Mouse (Mus musculus) neural tube, embryonic 13.5 days (tissue): ENCODE measurements around the gene Ltbr. TPM values are rescaled to one million over a fixed set of nuclear protein-coding genes. Genes with fewer than 3 reads are reported as not detected.

Experiments used
- ATAC-seq: fragments of 200-750 bp; cut with Nextera tagmentation; 2 replicates; pipeline ENCODE4 v1.8.0; 2017; ENCODE audit warnings: low read depth, mild to moderate bottlenecking, moderate TSS enrichment, moderate library complexity
- H3K27ac ChIP-seq: fragments of 300-500 bp; sonication (generic); replicated peaks from 2 replicates; pipeline ENCODE4 v1.5.1; 2015; ENCODE audit warnings: moderate library complexity, mild to moderate bottlenecking, inconsistent platforms
- H3K27me3 ChIP-seq: fragments of 300-500 bp; sonication (generic); 2 replicates; pipeline ENCODE4 v1.6.1; 2015; ENCODE audit warnings: mild to moderate bottlenecking, inconsistent platforms
- H3K36me3 ChIP-seq: fragments of 300-500 bp; sonication (generic); 2 replicates; pipeline ENCODE4 v1.6.1; 2015; ENCODE audit warnings: mild to moderate bottlenecking, inconsistent platforms
- H3K4me1 ChIP-seq: fragments of 300-500 bp; sonication (generic); replicated peaks from 2 replicates; pipeline ENCODE4 v1.6.1; 2015; ENCODE audit warnings: inconsistent platforms
- H3K4me2 ChIP-seq: fragments of 300-500 bp; sonication (generic); 2 replicates; pipeline ENCODE4 v1.6.1; 2015; ENCODE audit warnings: inconsistent platforms, mild to moderate bottlenecking, moderate library complexity
- H3K4me3 ChIP-seq: fragments of 300-500 bp; sonication (generic); 2 replicates; pipeline ENCODE4 v1.5.1; 2015; ENCODE audit warnings: mild to moderate bottlenecking, inconsistent platforms
- H3K9ac ChIP-seq: fragments of 300-500 bp; sonication (generic); 2 replicates; pipeline ENCODE4 v1.6.1; 2015; ENCODE audit warnings: moderate library complexity, mild to moderate bottlenecking, inconsistent platforms
- H3K9me3 ChIP-seq: fragments of 300-500 bp; sonication (generic); 2 replicates; pipeline ENCODE4 v1.6.1; 2016; ENCODE audit warnings: inconsistent platforms
- WGBS: fragments of 180-500 bp; shearing (Covaris S2); methylation state at CpG from one replicate; pipeline ENCODE4 v1.1.7; 2015; 5-methylcytosine and 5-hydroxymethylcytosine counted together
- polyA plus RNA-seq: library from polyadenylated mRNA; unstranded; fragments of >200 nt; fragmentation: Nextera tagmentation; extraction: Ambion mirVana; gene quantifications from 2 replicates; pipeline ENCODE4 v1.2.1, GENCODE M21; 2015

Ltbr gene
- polyA plus RNA-seq, 1 experiment from 2014 or later, result 17.5 TPM

DNA sequence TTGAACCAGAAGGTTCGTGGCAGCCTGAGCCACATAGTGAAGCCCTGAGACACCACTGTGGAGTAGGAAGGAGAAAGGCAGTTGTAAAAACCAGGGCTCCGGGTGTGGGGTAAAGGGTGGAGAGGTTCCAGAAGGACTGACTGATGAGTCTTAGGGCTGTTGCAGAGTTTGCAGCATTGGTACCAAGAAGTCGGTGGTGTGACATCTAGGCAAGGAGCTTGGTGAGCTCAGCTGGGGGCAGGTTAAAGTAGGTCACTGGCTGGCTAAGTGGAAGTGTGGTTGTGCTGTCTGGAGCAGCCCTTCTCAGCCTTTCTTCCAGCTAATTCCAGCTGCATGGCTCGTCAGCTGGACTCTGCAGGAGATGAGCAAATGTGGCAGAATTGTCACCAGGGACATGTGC is 39.1 kb upstream of the Ltbr start:
- H3K27me3 ChIP-seq, result peaks cover 19% of the 10 kb centered on the region
- H3K4me2 ChIP-seq, result no peak overlapping the region
- no peak overlapping the region for H3K9ac ChIP-seq
- no peaks in the 10 kb centered on the region for H3K9me3 ChIP-seq
- H3K4me1 ChIP-seq, result peaks cover 56% of the 10 kb centered on the region
- H3K4me3 ChIP-seq, result no peak overlapping the region
- no peak overlapping the region for H3K27ac ChIP-seq
- ATAC-seq, result no peak
- no peaks in the 10 kb centered on the region for H3K36me3 ChIP-seq
- WGBS, result 55% methylated on average over 4 of the region's 4 CpGs

GRCm38 (mm10) chr6:125352046-125352384 is 38.3 kb upstream of the Ltbr start:
- Histone ChIP-seq H3K4me3 (no peak overlapping the region), H3K36me3 (no peaks in the 10 kb centered on the region), H3K9ac (no peak overlapping the region), H3K4me1 (peaks cover 56% of the 10 kb centered on the region), H3K27ac (no peak overlapping the region), H3K27me3 (peaks cover 19% of the 10 kb centered on the region), H3K4me2 (no peak overlapping the region), H3K9me3 (no peaks in the 10 kb centered on the region)
- 66% methylated on average over 5 of the region's 5 CpGs for WGBS
- no peak for ATAC-seq

DNA sequence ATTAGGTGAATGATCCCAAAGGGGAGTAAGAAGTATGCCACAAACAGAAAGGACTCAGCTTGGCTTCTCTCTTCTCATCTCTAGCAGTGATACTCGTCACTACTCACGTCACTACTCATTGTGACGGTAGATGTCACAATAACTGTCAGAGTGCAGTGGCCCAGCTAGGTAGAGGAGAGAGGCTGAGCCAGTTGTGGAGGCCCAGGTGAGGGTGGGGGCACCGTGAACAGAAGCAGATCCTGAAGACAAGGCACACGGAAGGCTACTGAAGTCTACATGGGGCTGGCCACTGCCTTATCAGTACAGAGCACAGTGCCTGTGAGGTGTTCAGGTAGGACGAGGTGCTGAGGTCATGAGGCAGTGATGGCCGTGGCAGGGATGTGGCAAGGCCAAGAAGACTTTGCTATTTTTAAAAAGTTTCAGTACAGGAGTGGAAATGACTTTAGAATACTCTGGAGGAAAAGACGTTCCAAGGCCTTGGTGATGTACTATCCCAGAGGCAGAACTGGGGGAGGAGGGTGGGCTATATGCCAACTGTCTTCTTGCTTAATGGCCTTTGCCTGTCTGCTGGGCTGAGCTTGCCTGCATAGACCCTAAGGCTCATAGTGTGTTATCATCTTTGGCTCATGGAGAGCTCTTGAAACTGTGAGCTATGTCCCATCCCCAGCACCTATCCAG is 37.8 kb upstream of the Ltbr start:
- Histone ChIP-seq H3K4me1 (peaks cover 56% of the 10 kb centered on the region), H3K9me3 (no peaks in the 10 kb centered on the region), H3K36me3 (no peaks in the 10 kb centered on the region), H3K9ac (no peak overlapping the region), H3K27ac (no peak overlapping the region), H3K4me3 (no peak overlapping the region), H3K4me2 (0 out of 2 replicates have a peak overlapping the region, but pooled peaks have one; percentile 68), H3K27me3 (peaks cover 19% of the 10 kb centered on the region)
- WGBS, result 79% methylated on average over 8 of the region's 8 CpGs
- ATAC-seq, result no peak

DNA sequence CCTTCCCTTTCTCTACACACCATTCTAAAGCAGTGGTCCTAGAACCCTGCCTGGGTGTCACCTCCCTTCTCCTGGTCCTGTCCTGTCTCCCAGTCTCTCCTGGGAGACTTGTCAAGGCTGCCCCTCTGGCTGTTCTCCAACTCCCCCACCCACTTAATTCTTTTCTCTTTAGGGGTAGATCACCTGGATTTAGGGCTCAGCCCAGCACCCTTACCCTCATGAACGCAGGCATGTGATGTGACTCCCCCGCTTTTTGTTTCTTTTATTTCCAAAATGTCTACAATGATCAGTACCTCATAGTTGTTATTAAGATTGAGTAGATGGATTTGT is 37.3 kb upstream of the Ltbr start:
- H3K9ac ChIP-seq, result peak overlapping the region; percentile 75; the same call in 1 of the 2 replicates

GRCm38 (mm10) chr6:125350231-125350994 is 36.7 kb upstream of the Ltbr start:
- H3K4me1 ChIP-seq, result peaks cover 52% of the 10 kb centered on the region
- no peaks in the 10 kb centered on the region for H3K36me3 ChIP-seq
- H3K27ac ChIP-seq, result peak overlapping the region; percentile 33; the same call in 1 of the 2 replicates
- peak overlapping the region; percentile 75 for H3K9ac ChIP-seq
- WGBS, result 10% methylated on average over 20 of the region's 20 CpGs
- no peaks in the 10 kb centered on the region for H3K9me3 ChIP-seq
- H3K27me3 ChIP-seq, result peaks cover 19% of the 10 kb centered on the region
- ATAC-seq, result no peak
- peak overlapping the region; percentile 49 for H3K4me3 ChIP-seq
- H3K4me2 ChIP-seq, result peak overlapping the region; percentile 68

More for the DNA sequence above, 37.3 kb upstream of the Ltbr start:
- Histone ChIP-seq H3K27me3 (peaks cover 19% of the 10 kb centered on the region), H3K4me1 (peaks cover 56% of the 10 kb centered on the region), H3K36me3 (no peaks in the 10 kb centered on the region), H3K9me3 (no peaks in the 10 kb centered on the region), H3K4me3 (no peak overlapping the region), H3K4me2 (peak overlapping the region; percentile 68), H3K27ac (no peak overlapping the region)
- WGBS, result 82% methylated on average over 2 of the region's 2 CpGs
- ATAC-seq, result no peak

DNA sequence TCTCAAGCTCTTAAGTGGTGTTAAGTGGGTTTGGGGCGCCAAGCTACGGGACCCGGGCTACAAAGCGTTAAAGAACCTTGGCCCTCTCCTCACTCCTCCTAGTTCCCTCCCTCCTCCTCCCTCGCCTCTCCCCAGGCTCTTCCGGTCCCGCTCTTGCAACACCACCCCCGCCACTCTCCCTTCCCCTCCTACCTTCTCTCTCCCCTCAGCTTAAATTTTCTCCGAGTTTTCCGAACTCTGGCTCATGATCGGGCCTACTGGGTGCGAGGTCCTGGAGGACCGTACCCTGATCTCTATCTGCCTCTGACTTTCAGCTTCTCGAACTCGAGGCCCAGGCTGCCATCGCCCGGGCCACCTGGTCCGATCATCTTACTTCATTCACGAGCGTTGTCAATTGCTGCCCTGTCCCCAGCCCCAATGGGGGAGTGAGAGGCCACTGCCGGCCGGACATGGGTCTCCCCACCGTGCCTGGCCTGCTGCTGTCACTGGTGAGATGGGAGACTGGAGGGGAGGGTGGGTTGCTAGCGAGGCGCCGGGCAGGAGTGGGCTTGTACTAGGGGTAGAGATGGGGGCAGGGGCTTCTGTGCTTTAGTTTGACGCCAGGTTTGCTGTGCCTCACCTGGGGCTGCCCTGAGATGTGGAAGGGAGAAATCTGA is 36.0 kb upstream of the Ltbr start:
- Histone ChIP-seq H3K27me3 (peaks cover 19% of the 10 kb centered on the region), H3K9ac (peak overlapping the region; percentile 75), H3K36me3 (no peaks in the 10 kb centered on the region), H3K4me3 (peak overlapping the region; percentile 49), H3K4me2 (peak overlapping the region; percentile 68), H3K4me1 (peaks cover 45% of the 10 kb centered on the region), H3K9me3 (no peaks in the 10 kb centered on the region), H3K27ac (peak overlapping the region; percentile 33; the same call in 1 of the 2 replicates)
- WGBS, result 0% methylated on average over 27 of the region's 27 CpGs
- peak; percentile 64 for ATAC-seq

GRCm38 (mm10) chr6:125348721-125349574 is 35.3 kb upstream of the Ltbr start, which contains the start of gene Tnfrsf1a:
TSS of gene Tnfrsf1a (plus strand) at chr6:125349362.
- 6% methylated on average over 22 of the region's 22 CpGs for WGBS
- Histone ChIP-seq H3K27me3 (peaks cover 19% of the 10 kb centered on the region), H3K9me3 (no peaks in the 10 kb centered on the region), H3K4me2 (peak within 1 kb of the TSS; percentile 68), H3K4me3 (peak within 1 kb of the TSS; percentile 49), H3K36me3 (no peaks in the 10 kb centered on the region), H3K9ac (peak within 1 kb of the TSS; percentile 75), H3K4me1 (peaks cover 37% of the 10 kb centered on the region), H3K27ac (peak within 1 kb of the TSS; percentile 33; the same call in 1 of the 2 replicates)
- peak; percentile 10; the same call in 1 of the 2 replicates for ATAC-seq

- no peaks in the 10 kb centered on the region for H3K9me3 ChIP-seq
- ATAC-seq, result no peak
- no peak overlapping the region for H3K9ac ChIP-seq
- peaks cover 19% of the 10 kb centered on the region for H3K27me3 ChIP-seq
- H3K4me3 ChIP-seq, result no peak overlapping the region
- WGBS, result 56% methylated on average over 2 of the region's 2 CpGs
- no peak overlapping the region for H3K4me2 ChIP-seq
- H3K36me3 ChIP-seq, result no peaks in the 10 kb centered on the region
- H3K4me1 ChIP-seq, result peaks cover 23% of the 10 kb centered on the region
- no peak overlapping the region for H3K27ac ChIP-seq
Observed at GRCm38 (mm10) chr6:125346029-125346428, 32.3 kb upstream of the Ltbr start.

GRCm38 (mm10) chr6:125345625-125346024 is 31.9 kb upstream of the Ltbr start:
- Histone ChIP-seq H3K4me2 (no peak overlapping the region), H3K9me3 (no peaks in the 10 kb centered on the region), H3K36me3 (no peaks in the 10 kb centered on the region), H3K9ac (no peak overlapping the region), H3K27me3 (peaks cover 19% of the 10 kb centered on the region), H3K4me1 (peaks cover 20% of the 10 kb centered on the region), H3K4me3 (no peak overlapping the region), H3K27ac (no peak overlapping the region)
- WGBS, result 90% methylated on average over 1 of the region's 1 CpGs
- no peak for ATAC-seq

DNA sequence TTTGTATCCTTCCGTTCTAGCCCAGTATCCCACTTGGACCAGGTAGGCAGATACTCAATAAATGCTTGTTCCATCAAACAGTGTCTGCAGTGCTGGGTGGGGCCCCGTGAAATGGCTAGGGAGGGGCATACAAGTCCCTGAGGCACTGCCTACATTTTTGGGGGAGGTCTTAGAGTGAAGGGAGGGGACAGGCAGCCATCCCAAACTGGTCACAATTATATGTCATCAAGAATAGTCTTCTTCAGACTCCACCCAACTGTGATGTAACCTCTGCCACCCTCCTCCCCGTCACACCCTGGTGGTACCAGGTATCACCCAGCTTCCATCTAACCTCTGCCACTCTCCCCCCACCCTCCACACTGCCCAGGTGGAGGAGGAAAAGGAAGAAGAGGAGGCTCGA is 31.2 kb upstream of the Ltbr start:
- Histone ChIP-seq H3K9ac (no peak overlapping the region), H3K9me3 (no peaks in the 10 kb centered on the region), H3K27me3 (peaks cover 12% of the 10 kb centered on the region), H3K4me1 (peaks cover 13% of the 10 kb centered on the region), H3K4me3 (no peak overlapping the region), H3K27ac (no peak overlapping the region), H3K36me3 (no peaks in the 10 kb centered on the region), H3K4me2 (no peak overlapping the region)
- WGBS, result 68% methylated on average over 4 of the region's 4 CpGs
- no peak for ATAC-seq

- 54% methylated on average over 8 of the region's 8 CpGs for WGBS
- Histone ChIP-seq H3K36me3 (no peaks in the 10 kb centered on the region), H3K27ac (no peak overlapping the region), H3K4me3 (no peak overlapping the region), H3K4me1 (peaks cover 5% of the 10 kb centered on the region), H3K9ac (no peak overlapping the region), H3K27me3 (peaks cover 10% of the 10 kb centered on the region), H3K9me3 (no peaks in the 10 kb centered on the region), H3K4me2 (no peak overlapping the region)
- no peak for ATAC-seq
Observed at GRCm38 (mm10) chr6:125344084-125344483, 30.4 kb upstream of the Ltbr start.
